Mouse (Mus musculus): ENCODE measurements at regions not wholly inside any gene's neighbourhood (a gene's known extent, or its start where the extent isn't known, plus 50 kb on each side); places are given as distances from the start of the nearest gene placed in this dataset.

GRCm38 (mm10) chr17:79520283-79520682 is 91.4 kb upstream of the Rmdn2 start:
- no peak overlapping the region for H3K9ac ChIP-seq (replicated peaks; ENCODE audit: low read length)
- 82% methylated on average over 5 of the region's 5 CpGs for WGBS
- no peaks in the 10 kb centered on the region for H3K36me3 ChIP-seq (ENCODE audit: insufficient read depth, low read length)
- no peaks in the 10 kb centered on the region for H3K4me1 ChIP-seq (ENCODE audit: insufficient read depth, low read length)
- H3K27me3 ChIP-seq (ENCODE audit: insufficient read depth, low read length) = no peaks in the 10 kb centered on the region
- no peak overlapping the region for H3K4me3 ChIP-seq (ENCODE audit: low read length)
- H3K4me2 ChIP-seq (ENCODE audit: low read depth, low read length) = no peak overlapping the region
- TF ChIP-seq CTCF (IDR thresholded peaks at IDR 0.05; ENCODE audit: low read depth) = no peak
- ATAC-seq = no peak
- no peak overlapping the region for H3K27ac ChIP-seq
- DNase-seq (ENCODE audit: low spot score) = no peak
- no peaks in the 10 kb centered on the region for H3K9me3 ChIP-seq (ENCODE audit: low read length)

GRCm38 (mm10) chr17:79521691-79522090 is 90.0 kb upstream of the Rmdn2 start:
- no peaks in the 10 kb centered on the region for H3K36me3 ChIP-seq (ENCODE audit: insufficient read depth, low read length)
- TF ChIP-seq CTCF (IDR thresholded peaks at IDR 0.05; ENCODE audit: low read depth) = no peak
- H3K27me3 ChIP-seq (ENCODE audit: insufficient read depth, low read length) = no peaks in the 10 kb centered on the region
- no peak overlapping the region for H3K4me3 ChIP-seq (ENCODE audit: low read length)
- no peaks in the 10 kb centered on the region for H3K4me1 ChIP-seq (ENCODE audit: insufficient read depth, low read length)
- H3K27ac ChIP-seq = no peak overlapping the region
- ATAC-seq = no peak
- DNase-seq (ENCODE audit: low spot score) = no peak
- no peaks in the 10 kb centered on the region for H3K9me3 ChIP-seq (ENCODE audit: low read length)
- no peak overlapping the region for H3K4me2 ChIP-seq (ENCODE audit: low read depth, low read length)
- WGBS = 93% methylated on average over 7 of the region's 7 CpGs
- no peak overlapping the region for H3K9ac ChIP-seq (replicated peaks; ENCODE audit: low read length)

DNA sequence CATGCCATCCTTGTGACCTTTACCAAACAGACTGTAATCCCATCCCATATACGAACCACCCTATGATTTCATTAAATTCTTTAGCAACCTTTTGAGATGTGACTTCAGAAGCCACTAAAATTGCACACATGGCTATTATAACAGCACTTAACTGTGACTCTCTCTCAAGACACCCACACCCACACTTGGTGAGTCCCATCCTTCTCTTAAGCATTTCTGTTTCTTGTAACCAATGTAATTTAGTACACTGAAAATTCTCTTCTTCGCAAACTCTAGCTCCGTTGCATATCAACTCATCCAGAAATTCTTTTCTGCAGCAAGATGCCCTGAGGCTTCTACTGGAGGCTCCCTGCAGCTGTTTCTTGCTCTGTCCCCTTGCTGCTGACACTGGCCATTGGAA is 88.4 kb upstream of the Rmdn2 start:
- TF ChIP-seq CTCF (IDR thresholded peaks at IDR 0.05; ENCODE audit: low read depth) = no peak
- Histone ChIP-seq H3K4me2 (ENCODE audit: low read depth, low read length) (no peak overlapping the region), H3K27me3 (ENCODE audit: insufficient read depth, low read length) (no peaks in the 10 kb centered on the region), H3K27ac (no peak overlapping the region), H3K4me3 (ENCODE audit: low read length) (no peak overlapping the region), H3K9me3 (ENCODE audit: low read length) (no peaks in the 10 kb centered on the region), H3K9ac (replicated peaks; ENCODE audit: low read length) (no peak overlapping the region), H3K4me1 (ENCODE audit: insufficient read depth, low read length) (no peaks in the 10 kb centered on the region), H3K36me3 (ENCODE audit: insufficient read depth, low read length) (no peaks in the 10 kb centered on the region)
- no peak for DNase-seq (ENCODE audit: low spot score)
- ATAC-seq = no peak
- WGBS = 95% methylated on average over 3 of the region's 3 CpGs

- H3K4me3 ChIP-seq (ENCODE audit: low read length) = no peak overlapping the region
- 91% methylated on average over 3 of the region's 3 CpGs for WGBS
- H3K4me2 ChIP-seq (ENCODE audit: low read depth, low read length) = no peak overlapping the region
- H3K27ac ChIP-seq = no peak overlapping the region
- no peak overlapping the region for H3K9ac ChIP-seq (replicated peaks; ENCODE audit: low read length)
- ATAC-seq = no peak
- H3K36me3 ChIP-seq (ENCODE audit: insufficient read depth, low read length) = no peaks in the 10 kb centered on the region
- H3K4me1 ChIP-seq (ENCODE audit: insufficient read depth, low read length) = no peaks in the 10 kb centered on the region
- no peaks in the 10 kb centered on the region for H3K27me3 ChIP-seq (ENCODE audit: insufficient read depth, low read length)
- no peaks in the 10 kb centered on the region for H3K9me3 ChIP-seq (ENCODE audit: low read length)
- no peak for DNase-seq (ENCODE audit: low spot score)
- TF ChIP-seq CTCF (IDR thresholded peaks at IDR 0.05; ENCODE audit: low read depth) = no peak
Observed at GRCm38 (mm10) chr17:79527391-79527790, 84.3 kb upstream of the Rmdn2 start.

DNA sequence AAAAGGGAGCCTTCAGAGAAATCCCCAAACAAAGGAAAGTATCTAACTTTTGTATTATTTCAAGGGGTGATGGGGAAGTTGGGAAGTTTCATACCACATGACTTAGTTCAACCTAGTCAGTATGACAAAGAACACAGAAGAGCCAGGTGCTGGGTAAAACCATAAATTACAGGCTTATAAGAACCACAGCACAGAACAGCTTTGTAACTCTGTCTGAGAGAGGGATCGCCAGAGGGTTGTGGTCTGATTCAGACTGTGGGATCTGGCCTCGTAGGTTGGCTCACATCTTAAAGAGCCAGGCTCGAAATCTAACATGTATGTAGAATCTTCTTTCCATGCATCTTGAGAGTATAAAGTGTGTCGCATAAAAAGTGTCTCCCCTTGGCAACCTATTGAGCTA is 75.1 kb upstream of the Rmdn2 start:
- TF ChIP-seq CTCF (IDR thresholded peaks at IDR 0.05; ENCODE audit: low read depth) = no peak

GRCm38 (mm10) chr17:79538789-79539188 is 72.9 kb upstream of the Rmdn2 start:
- Histone ChIP-seq H3K9me3 (ENCODE audit: low read length) (no peaks in the 10 kb centered on the region), H3K4me3 (ENCODE audit: low read length) (no peak overlapping the region), H3K36me3 (ENCODE audit: insufficient read depth, low read length) (no peaks in the 10 kb centered on the region), H3K9ac (replicated peaks; ENCODE audit: low read length) (no peak overlapping the region), H3K27me3 (ENCODE audit: insufficient read depth, low read length) (no peaks in the 10 kb centered on the region), H3K27ac (no peak overlapping the region), H3K4me1 (ENCODE audit: insufficient read depth, low read length) (no peaks in the 10 kb centered on the region), H3K4me2 (ENCODE audit: low read depth, low read length) (no peak overlapping the region)
- 83% methylated on average over 4 of the region's 4 CpGs for WGBS
- TF ChIP-seq CTCF (IDR thresholded peaks at IDR 0.05; ENCODE audit: low read depth) = no peak
- DNase-seq (ENCODE audit: low spot score) = no peak
- ATAC-seq = no peak

More for the DNA sequence above, 75.1 kb upstream of the Rmdn2 start:
- H3K36me3 ChIP-seq (ENCODE audit: insufficient read depth, low read length) = no peaks in the 10 kb centered on the region
- no peak for ATAC-seq
- no peak for DNase-seq (ENCODE audit: low spot score)
- H3K4me1 ChIP-seq (ENCODE audit: insufficient read depth, low read length) = no peaks in the 10 kb centered on the region
- H3K4me3 ChIP-seq (ENCODE audit: low read length) = no peak overlapping the region
- H3K9ac ChIP-seq (replicated peaks; ENCODE audit: low read length) = no peak overlapping the region
- H3K27ac ChIP-seq = no peak overlapping the region
- H3K27me3 ChIP-seq (ENCODE audit: insufficient read depth, low read length) = no peaks in the 10 kb centered on the region
- no peak overlapping the region for H3K4me2 ChIP-seq (ENCODE audit: low read depth, low read length)
- no peaks in the 10 kb centered on the region for H3K9me3 ChIP-seq (ENCODE audit: low read length)
- WGBS = 75% methylated on average over 4 of the region's 4 CpGs

GRCm38 (mm10) chr17:79540038-79540437 is 71.6 kb upstream of the Rmdn2 start:
- Histone ChIP-seq H3K36me3 (ENCODE audit: insufficient read depth, low read length) (no peaks in the 10 kb centered on the region), H3K27me3 (ENCODE audit: insufficient read depth, low read length) (no peaks in the 10 kb centered on the region), H3K4me2 (ENCODE audit: low read depth, low read length) (no peak overlapping the region), H3K9me3 (ENCODE audit: low read length) (no peaks in the 10 kb centered on the region), H3K4me3 (ENCODE audit: low read length) (no peak overlapping the region), H3K9ac (replicated peaks; ENCODE audit: low read length) (no peak overlapping the region), H3K4me1 (ENCODE audit: insufficient read depth, low read length) (peaks cover 5% of the 10 kb centered on the region), H3K27ac (no peak overlapping the region)
- no peak for TF ChIP-seq CTCF (IDR thresholded peaks at IDR 0.05; ENCODE audit: low read depth)
- DNase-seq (ENCODE audit: low spot score) = no peak
- WGBS = 87% methylated on average over 1 of the region's 1 CpGs
- ATAC-seq = no peak
